ENCODE assay signal across 12 mouse cellular contexts in genomic region chr1:184807627-184808417, GRCm38 (mm10). TPM values are rescaled to one million over a fixed set of nuclear protein-coding genes. Genes with fewer than 3 reads are reported as not detected.
DNase-seq lines count a peak whose midpoint lies in the region; ATAC-seq and TF ChIP-seq lines count a peak whose summit lies in the region.
"Had no signal": no experiment of that assay in that cellular context is flagged by ENCODE, and none has a peak within 500 bp of the region (broad histone marks: within the 10 kb centered on the region; RNA-seq: fewer than 3 reads in every experiment).

No protein-coding gene starts in this region.

- peaks cover 8% of the 10 kb centered on the region for H3K4me1 ChIP-seq in midbrain, embryonic 11.5 days (ENCODE audit: control insufficient read depth, insufficient read depth, low read length)
- H3K4me1 ChIP-seq in midbrain, postnatal 0 days (ENCODE audit: insufficient read depth, low read length) = no peaks in the 10 kb centered on the region

- no peak overlapping the region for H3K4me3 ChIP-seq in midbrain, embryonic 11.5 days (ENCODE audit: low read depth, low read length)
- H3K4me3 ChIP-seq in midbrain, postnatal 0 days (ENCODE audit: low read depth, low read length) = no peak overlapping the region
- H3K4me3 ChIP-seq: hindbrain, embryonic 15.5 days; lung, embryonic 15.5 days had no signal

- peak; percentile 14 for DNase-seq in midbrain, embryonic 11.5 days (ENCODE audit: low spot score, missing footprints)
- no peak for DNase-seq in midbrain, postnatal 0 days (ENCODE audit: low spot score)
- peak; percentile 23 for DNase-seq in brain, embryonic 14.5 days (ENCODE audit: low read depth)
- peak; percentile 28 for DNase-seq in lung, postnatal 14 days
- peak; percentile 40 for DNase-seq in thymus, postnatal 14 days
- DNase-seq in adrenal gland, adult (ENCODE audit: inconsistent age in 2 of 2, low spot score in 1 of 2) = no peak
- no peak for DNase-seq in ovary, postnatal 14 days (ENCODE audit: low spot score)
- DNase-seq in layer of hippocampus, postnatal 25 days (ENCODE audit: extremely low spot score in 1 of 2, low spot score in 1 of 2) = no peak
- DNase-seq: cerebellum, adult 11 months had no signal

- H3K36me3 ChIP-seq in midbrain, embryonic 11.5 days (ENCODE audit: control insufficient read depth, insufficient read depth, low read length) = no peaks in the 10 kb centered on the region
- H3K36me3 ChIP-seq in midbrain, postnatal 0 days (ENCODE audit: insufficient read depth, low read length) = 0 out of 2 replicates have a peak, but pooled peaks cover 3% of the 10 kb centered on the region
- H3K36me3 ChIP-seq: hindbrain, embryonic 15.5 days had no signal

- no peak; the same call in 1 of the 2 replicates for TF ChIP-seq CTCF in midbrain, postnatal 0 days (IDR thresholded peaks at IDR 0.05)
- no peak for TF ChIP-seq CTCF in brain, embryonic 14.5 days (IDR thresholded peaks at IDR 0.05; ENCODE audit: borderline replicate concordance, extremely low read depth, insufficient read depth, insufficient read length)

- no peaks in the 10 kb centered on the region for H3K9me3 ChIP-seq in midbrain, embryonic 11.5 days (ENCODE audit: control insufficient read depth, low read length)
- H3K9me3 ChIP-seq in midbrain, postnatal 0 days (ENCODE audit: low read length) = no peaks in the 10 kb centered on the region
- H3K9me3 ChIP-seq: hindbrain, embryonic 15.5 days; lung, embryonic 15.5 days had no signal

- H3K9ac ChIP-seq in midbrain, embryonic 11.5 days (ENCODE audit: low read length) = no peak overlapping the region
- no peak overlapping the region for H3K9ac ChIP-seq in midbrain, postnatal 0 days (replicated peaks; ENCODE audit: low read length, poor library complexity, severe bottlenecking)
- H3K9ac ChIP-seq: hindbrain, embryonic 15.5 days; lung, embryonic 15.5 days had no signal

- ATAC-seq in midbrain, embryonic 11.5 days (ENCODE audit: low FRiP score) = no peak
- no peak for ATAC-seq in midbrain, postnatal 0 days (ENCODE audit: low FRiP score)

- no peak overlapping the region for H3K27ac ChIP-seq in midbrain, embryonic 11.5 days (ENCODE audit: low read depth, low read length)
- no peak overlapping the region for H3K27ac ChIP-seq in midbrain, postnatal 0 days (ENCODE audit: low read depth, low read length)
- H3K27ac ChIP-seq: hindbrain, embryonic 15.5 days; lung, embryonic 15.5 days had no signal

- no peak for TF ChIP-seq POLR2A in brain, embryonic 14.5 days (IDR thresholded peaks at IDR 0.05; ENCODE audit: borderline replicate concordance, extremely low read depth, insufficient read depth, insufficient read length, poor library complexity, severe bottlenecking)

- WGBS in midbrain, embryonic 11.5 days = 76% methylated on average over 15 of the region's 15 CpGs
- 64% methylated on average over 15 of the region's 15 CpGs for WGBS in midbrain, postnatal 0 days

- peaks cover 5% of the 10 kb centered on the region for H3K27me3 ChIP-seq in midbrain, embryonic 11.5 days (ENCODE audit: control insufficient read depth, insufficient read depth, low read length)
- H3K27me3 ChIP-seq in midbrain, postnatal 0 days (ENCODE audit: insufficient read depth, low read length) = peaks cover 7% of the 10 kb centered on the region; the same call in 1 of the 2 replicates

- no peak overlapping the region for H3K4me2 ChIP-seq in midbrain, embryonic 11.5 days
- no peak overlapping the region for H3K4me2 ChIP-seq in midbrain, postnatal 0 days (ENCODE audit: low read depth, low read length, poor library complexity, severe bottlenecking)
- H3K4me2 ChIP-seq: hindbrain, embryonic 15.5 days; lung, embryonic 15.5 days had no signal

RNA-seq across cellular contexts. Expression of gene Marc1, which starts 3.3 kb away (rescaled TPM):
- not detected in 2 replicates for polyA plus RNA-seq in midbrain, embryonic 11.5 days (2014; fragmentation: Nextera tagmentation; extraction: Ambion mirVana)
- 0.55 TPM in 1 of 2 replicates, not detected in the other for total RNA-seq in midbrain, postnatal 0 days (2014; rRNA removed)
- 0.21 and 0.25 TPM in 2 replicates for polyA plus RNA-seq in midbrain, postnatal 0 days (2015; fragmentation: Nextera tagmentation; extraction: Ambion mirVana)
- polyA plus RNA-seq in brain, embryonic 14.5 days (2012; rRNA removed) = 0.10 and 0.33 TPM in 2 replicates
- under 1 TPM in 1 of 2 experiments, not detected in 1; 0.31 TPM for total RNA-seq in layer of hippocampus, postnatal 25 days (2021)
- polyA plus RNA-seq: testis, adult 2 months had no signal

RNA-seq across cellular contexts. Expression of gene Marc2, which starts 38.4 kb away (rescaled TPM):
- polyA plus RNA-seq in midbrain, embryonic 11.5 days (2014; fragmentation: Nextera tagmentation; extraction: Ambion mirVana) = 107 and 110 TPM in 2 replicates
- total RNA-seq in midbrain, postnatal 0 days (2014; rRNA removed) = 46.3 and 56.1 TPM in 2 replicates
- polyA plus RNA-seq in midbrain, postnatal 0 days (2015; fragmentation: Nextera tagmentation; extraction: Ambion mirVana) = 121 and 124 TPM in 2 replicates
- polyA plus RNA-seq in brain, embryonic 14.5 days (2012; rRNA removed) = 43.8 and 44.1 TPM in 2 replicates
- total RNA-seq in layer of hippocampus, postnatal 25 days (2021) = 100 to 1,000 TPM; 107 to 112 TPM

Comparison
In these comparisons a context has a peak if more than half of its experiments do, and no peak if none do; other contexts are left out.
1. DNase-seq: peak in midbrain, embryonic 11.5 days (single experiment), brain, embryonic 14.5 days (single experiment), lung, postnatal 14 days (single experiment) and thymus, postnatal 14 days (single experiment); none in midbrain, postnatal 0 days (single experiment), adrenal gland, adult (0 of 2), ovary, postnatal 14 days (single experiment) and layer of hippocampus, postnatal 25 days (0 of 2).